Mouse (Mus musculus) layer of hippocampus, adult 9-10 months (tissue): ENCODE measurements around the gene Ckb.
"Not testable (repeated sequence)": the region's sequence is repeated elsewhere in the genome, so short reads cannot be mapped to it uniquely, and the experiment has no call there.

Experiments used
- DNase-seq: peaks from one replicate; pipeline ENCODE4 v3.0.0; 2022; ENCODE audit warnings: low spot score

Ckb gene

DNA sequence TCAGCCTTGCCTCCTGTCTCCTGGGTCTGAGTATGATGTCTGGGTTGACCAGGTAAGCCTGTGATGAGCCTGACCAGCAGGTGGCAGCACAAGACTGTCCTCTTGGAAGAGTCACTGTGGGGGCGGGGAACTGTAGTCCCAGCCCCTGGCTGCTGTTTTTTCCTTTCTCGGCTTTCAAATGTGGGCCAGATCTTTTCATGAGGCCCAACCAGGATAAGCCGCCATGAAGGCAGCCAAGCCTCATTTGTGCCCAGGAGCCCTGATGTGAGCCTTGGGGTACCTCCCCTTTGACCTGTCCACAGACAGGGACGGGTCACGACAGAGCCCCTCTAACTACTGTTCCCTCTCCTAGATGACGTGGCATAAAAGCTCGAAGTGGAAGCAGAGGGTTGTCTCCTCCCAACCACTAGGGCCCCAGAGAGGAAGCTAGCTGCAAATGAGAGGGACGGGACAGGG is 3.7 kb downstream of the Ckb start:
- DNase-seq = peak; percentile 98

DNA sequence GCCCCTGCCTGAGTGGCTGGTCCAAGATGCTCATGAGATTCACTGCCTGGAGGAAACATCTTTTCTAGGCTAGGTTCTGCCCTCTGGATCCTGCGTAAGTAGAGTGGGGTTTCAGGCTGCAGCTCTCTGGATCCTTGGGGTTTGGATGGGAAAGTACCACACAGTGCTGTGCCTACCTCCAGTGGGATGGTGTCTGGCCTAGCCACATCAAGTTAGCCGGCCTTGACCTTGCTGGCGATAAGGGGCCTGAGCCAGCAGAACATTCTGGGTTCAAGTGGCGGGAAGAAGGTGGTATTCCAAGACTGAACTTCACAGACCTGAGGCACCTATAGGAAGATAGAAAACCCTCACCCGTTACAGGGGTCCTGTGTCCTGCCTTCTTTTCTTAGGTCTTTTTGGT is 4.7 kb downstream of the Ckb start:
- no peak for DNase-seq

DNA sequence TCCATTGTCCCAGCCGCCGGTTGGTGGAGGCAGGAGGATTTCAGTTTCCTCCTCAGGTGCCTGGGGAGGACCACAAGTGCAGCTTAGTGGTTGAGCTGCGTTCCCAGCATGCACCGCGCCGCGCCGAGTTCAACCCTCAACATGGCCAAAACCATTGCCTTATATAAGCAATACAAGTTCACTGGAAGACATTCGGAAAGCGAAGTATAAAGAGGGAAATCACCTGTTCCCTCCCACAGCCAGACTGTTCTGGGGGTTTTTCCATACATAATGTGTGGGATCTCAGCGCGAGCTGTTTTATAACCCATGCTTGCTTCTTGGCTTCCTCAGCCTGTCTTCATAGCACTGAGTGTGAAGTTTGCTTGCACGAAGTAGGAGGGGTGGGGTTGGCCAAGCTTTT is 5.8 kb downstream of the Ckb start:
- DNase-seq = no peak

DNA sequence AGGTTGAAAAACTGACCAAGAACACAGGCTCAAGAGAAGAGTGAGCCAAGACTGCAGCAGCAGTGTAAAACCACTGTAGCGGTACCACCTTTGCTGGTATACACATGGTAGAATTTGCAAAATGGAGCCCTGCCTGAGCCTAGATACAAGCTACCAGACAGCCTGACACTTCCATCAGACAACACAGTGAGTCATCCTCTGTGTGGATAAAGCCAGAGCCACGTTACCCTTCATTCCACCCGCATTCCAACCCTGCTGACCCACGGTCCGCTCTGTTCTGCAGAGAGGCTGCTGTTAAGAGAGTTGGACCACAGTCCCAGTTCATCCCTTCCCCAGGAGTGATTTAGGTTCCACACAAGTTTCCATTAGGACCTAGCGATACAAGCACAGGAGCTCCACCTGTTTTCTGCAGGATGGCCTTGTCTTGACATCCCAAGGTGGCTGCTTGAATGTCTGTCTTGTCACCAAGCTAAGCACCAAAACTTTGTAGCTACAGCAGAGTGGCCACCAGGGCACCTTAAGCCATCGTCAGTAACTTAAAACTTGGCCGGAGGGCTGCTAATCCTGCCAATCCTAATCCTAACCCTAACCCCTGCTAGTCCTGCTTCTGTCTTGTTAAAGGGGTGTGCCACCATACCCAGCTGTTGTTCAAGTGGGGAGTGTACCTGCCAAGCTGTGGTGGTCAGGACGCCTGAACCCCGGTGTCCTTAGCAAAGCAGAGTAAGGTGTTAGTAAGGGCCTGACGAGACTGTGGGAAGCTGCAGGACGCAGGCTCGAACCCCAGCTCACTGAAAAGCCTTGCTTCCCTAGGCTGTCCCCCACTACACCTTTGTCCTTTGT is 6.9 kb downstream of the Ckb start:
- no peak for DNase-seq

DNA sequence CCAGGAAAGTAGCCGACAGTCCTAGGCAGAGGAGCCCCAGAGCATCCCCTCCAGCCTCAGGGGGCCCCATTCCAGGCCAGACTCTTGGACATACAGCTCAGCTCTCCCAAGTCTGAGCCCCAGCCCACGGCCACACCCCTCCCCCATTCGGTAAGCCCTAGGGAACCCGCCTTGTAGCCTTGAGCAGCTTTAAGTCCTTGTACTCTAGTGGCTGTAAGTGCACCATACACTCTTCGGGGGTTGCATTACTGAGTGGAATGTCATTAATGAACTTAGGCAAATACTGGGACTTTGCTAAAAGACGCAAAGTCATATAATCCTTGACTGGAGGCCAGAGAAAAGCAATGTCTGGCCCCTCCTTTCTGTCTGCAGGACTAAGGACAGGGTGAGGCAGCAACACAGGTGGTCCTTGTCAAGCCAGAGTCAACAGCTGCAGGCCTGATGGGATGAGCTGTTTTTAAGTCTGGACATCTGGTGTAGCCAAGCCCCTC is 7.9 kb downstream of the Ckb start:
- no peak for DNase-seq

DNA sequence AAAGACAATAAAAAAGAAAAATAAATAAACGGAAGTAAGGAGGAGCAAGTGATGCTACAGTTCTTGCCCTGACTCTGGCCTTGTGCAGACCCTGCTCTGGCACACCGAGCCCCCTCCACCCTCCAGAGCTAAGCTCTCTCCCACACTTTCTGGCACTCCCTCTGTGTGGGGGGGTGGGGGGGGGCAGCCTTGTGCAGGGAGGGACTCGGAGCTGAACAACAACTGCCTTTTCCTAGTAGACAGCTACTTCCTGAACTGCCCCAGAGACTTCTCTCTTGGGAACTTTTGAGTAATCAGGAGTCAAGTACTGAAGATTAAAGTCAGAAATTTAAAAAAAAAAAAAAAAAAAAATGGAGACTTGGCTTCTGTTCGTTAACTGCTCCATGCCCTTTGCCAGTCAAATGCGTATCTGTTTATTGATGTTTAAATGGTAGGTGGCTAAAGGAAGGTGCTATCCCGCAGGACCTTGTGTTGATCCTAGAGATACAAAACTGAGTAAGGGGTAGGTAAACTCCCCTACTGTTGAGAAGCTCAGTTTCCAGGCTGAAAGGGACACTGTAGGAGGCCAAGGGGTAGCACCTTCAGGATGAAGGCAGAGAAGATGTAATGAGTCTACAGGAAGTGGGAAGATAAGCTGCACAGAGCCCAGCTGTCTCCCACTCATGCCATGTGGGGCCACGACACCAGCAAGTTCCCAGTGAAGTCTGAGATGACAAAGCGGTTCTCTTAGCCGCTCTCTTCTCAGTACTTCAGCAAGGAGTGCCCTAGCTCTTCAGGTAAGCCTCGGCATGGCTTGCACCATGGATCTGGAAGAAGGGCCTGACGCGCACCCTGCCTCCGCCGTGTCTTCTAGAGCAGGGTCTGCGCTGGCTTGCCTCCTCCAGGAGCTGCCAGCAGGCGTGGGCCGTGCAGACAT is 8.7 kb downstream of the Ckb start:
- DNase-seq = no peak

DNA sequence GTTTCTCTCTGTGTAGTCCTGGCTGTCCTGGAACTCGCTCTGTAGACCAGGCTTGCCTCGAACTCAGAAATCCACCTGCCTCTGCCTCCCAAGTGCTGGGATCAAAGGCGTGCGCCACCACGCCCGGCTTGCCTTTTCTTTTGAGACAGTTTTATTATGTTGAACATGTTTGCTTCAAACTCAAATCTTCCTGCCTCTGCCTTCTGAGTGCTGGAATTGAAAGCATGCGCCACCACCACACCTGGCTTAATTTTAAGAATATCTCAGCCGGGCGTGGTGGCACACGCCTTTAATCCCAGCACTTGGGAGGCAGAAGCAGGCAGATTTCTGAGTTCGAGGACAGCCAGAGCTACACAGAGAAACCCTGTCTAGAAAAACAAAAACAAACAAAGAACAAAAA is 10.6 kb downstream of the Ckb start:
- DNase-seq = not testable (repeated sequence)

DNA sequence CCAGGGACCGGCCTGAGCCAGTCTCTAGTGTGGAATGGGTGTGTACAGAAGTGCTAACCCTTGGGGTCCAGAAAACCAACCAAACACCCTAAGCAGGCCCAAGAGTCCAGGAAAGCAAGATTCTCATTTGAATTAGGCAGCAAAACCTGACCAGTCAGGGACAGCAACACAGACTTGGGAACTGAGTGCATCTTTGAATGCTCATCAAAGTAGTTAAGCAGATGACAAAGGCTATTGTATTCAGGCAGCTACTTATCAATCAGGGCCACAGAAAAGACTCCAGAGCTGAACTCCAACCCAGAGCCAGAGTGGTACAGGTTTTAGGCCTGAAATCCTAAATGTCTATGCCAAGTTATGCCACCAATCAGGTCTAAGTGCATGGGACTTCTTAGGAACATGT is 11.5 kb downstream of the Ckb start:
- no peak for DNase-seq

DNA sequence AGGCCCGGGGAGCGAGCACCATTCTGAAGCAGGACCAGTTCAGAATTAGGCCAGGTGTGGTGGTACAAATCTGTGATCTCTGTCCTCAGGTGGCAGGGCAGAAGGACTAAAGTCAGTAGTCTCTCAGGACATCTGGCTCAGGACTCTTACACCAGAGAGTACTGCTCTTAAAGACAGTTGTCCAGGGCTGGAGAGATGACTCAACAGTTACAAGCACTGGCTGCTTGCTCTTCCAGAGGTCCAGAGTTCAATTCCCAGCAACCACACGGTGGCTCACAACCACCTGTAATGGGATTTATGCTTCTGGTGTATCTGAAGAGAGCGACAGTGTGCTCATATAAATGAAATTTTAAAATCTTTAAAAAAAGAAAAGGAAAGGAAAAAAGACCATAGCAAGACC is 12.8 kb downstream of the Ckb start:
- no peak for DNase-seq

DNA sequence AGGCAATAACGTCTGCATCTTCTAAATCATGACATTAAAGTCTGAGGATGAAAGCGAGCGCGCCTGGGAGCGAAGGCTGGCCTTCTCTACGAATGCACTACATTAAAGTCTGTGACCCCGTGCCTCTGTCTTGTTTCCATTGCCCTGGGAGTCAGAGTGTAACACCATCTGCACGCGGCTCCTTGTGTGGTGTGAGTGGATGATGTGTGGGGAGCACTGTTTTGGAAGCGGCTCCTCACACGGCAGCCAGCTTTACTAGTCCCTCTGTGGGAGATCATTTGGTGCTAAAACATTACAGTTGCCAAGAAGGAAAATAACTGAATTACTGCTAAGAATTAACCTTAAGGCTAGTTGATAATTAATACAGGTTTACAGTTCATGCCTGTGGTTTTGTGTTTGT is 16.4 kb downstream of the Ckb start:
- no peak for DNase-seq

DNA sequence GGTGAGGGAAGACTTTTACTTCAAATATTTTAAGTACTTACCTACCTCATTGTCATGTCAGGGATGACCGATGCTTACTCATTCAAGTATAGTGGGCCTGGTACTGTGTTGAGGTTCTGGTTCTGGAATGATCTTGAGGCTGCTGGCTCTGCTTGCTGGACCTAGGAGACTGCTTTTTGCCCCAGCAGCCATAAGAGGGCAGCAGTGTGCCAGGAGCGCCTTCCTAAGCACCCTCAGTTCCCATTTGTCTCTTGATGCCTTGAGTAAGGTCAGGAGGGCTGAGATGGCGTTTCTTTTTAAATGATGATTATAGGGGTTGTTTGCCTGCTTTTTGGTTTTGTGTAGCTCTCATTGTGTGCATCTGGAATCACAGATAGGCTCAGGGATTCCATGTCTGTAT is 18.7 kb downstream of the Ckb start:
- no peak for DNase-seq

DNA sequence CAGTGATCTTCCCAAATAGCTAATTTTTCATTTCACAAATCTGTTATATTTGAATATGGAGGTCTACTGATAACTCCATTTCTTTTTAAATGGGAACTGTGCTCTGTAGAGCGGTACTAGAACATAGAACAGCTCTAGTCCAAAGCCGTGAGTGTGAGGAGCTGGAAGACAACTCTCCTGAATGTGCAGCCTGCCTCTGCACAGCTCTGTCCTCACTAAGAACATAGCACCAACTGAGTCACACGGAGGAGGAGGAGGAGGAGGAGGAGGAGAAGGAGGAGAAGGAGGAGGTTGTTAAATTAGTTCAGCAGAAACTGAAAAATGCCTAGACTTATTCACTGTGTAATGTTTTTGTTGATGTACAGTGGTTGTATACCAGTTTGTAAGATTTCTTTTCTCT is 19.2 kb downstream of the Ckb start:
- no peak for DNase-seq

DNA sequence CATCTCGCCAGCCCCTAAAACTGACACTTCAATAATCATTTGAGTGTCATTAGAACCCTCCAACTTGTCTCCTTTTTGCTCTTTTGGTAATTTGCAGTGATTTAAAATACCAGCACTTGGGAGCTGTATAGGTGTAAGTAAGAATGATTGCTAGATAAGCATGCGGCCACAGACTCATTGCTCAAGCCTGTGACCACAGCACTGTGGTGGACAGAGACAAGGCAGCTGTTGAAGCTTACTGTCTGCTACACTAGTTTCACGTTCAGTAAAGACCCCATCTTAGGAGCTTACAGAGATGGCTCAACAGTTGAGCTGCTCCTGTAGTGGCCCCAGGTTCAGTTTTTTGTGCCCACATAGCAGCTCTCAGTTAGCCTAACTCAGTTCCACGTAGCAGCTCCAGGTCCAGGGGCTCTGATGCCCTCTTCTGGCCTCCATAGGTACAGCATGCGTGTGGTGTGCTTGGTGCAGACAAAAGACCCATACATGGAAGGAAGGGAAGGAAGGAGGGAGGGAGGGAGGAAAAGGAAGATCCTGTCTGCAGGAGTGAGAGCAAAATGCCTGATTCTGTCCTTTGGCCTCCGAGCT is 24.0 kb downstream of the Ckb start:
- DNase-seq = no peak
